Mouse (Mus musculus) CH12.LX (cell line): Measurements from ENCODE around the gene Ap1m1.

Source experiments
- CHD2 ChIP-seq: IDR thresholded peaks from 2 replicates; pipeline ENCODE4 v1.6.1; 2011; ENCODE audit warnings: low read length, improper control_type of control experiment
- CTCF ChIP-seq, 2 experiments: IDR thresholded peaks in 1 of 2; conservative IDR thresholded peaks in 1 of 2; 2 replicates each; pipeline ENCODE4 v1.5.1; 2011 to 2012; ENCODE audit warnings: low read depth in 2 of 2, low read length in 2 of 2, improper control_type of control experiment in 1 of 2, inconsistent platforms in 1 of 2, mild to moderate bottlenecking in 1 of 2, moderate library complexity in 1 of 2
- E2F4 ChIP-seq: IDR thresholded peaks from 2 replicates; pipeline ENCODE4 v1.6.1; 2011; ENCODE audit warnings: low read depth, low read length, improper control_type of control experiment; ENCODE audit not compliant: insufficient replicate concordance
- HCFC1 ChIP-seq: IDR thresholded peaks from 2 replicates; pipeline ENCODE4 v1.6.1; 2012; ENCODE audit warnings: low read depth, mild to moderate bottlenecking, inconsistent platforms, low read length, improper control_type of control experiment
- POLR2A ChIP-seq: IDR thresholded peaks from 2 replicates; pipeline ENCODE4 v1.6.1; 2011; ENCODE audit warnings: low read depth, mild to moderate bottlenecking, improper control_type of control experiment, low read length
- ZC3H11A ChIP-seq: IDR thresholded peaks from 2 replicates; pipeline ENCODE4 v1.6.1; 2012; ENCODE audit warnings: low read depth, mild to moderate bottlenecking, inconsistent platforms, low read length, improper control_type of control experiment
- ZKSCAN1 ChIP-seq: IDR thresholded peaks from 2 replicates; pipeline ENCODE4 v1.6.1; 2012; ENCODE audit warnings: low read depth, inconsistent platforms, low read length, improper control_type of control experiment, borderline replicate concordance
- ZMIZ1 ChIP-seq: IDR thresholded peaks from 2 replicates; pipeline ENCODE4 v1.6.1; 2012; ENCODE audit warnings: low read depth, mild to moderate bottlenecking, inconsistent platforms, low read length, improper control_type of control experiment

GRCm38 (mm10) chr8:72244610-72245009 is 4.8 kb downstream of the Ap1m1 start:
- TF ChIP-seq ZC3H11A: no peak
- no peak for TF ChIP-seq CTCF (conservative IDR thresholded peaks at IDR 0.05 in 1 of 2, IDR thresholded peaks at IDR 0.05 in 1 of 2; ENCODE audit: low read depth in 2 of 2, low read length in 2 of 2)
- TF ChIP-seq ZKSCAN1: no peak
- TF ChIP-seq POLR2A: no peak
- no peak for TF ChIP-seq ZMIZ1
- TF ChIP-seq CHD2: no peak
- no peak for TF ChIP-seq HCFC1
- no peak for TF ChIP-seq E2F4
